Mouse (Mus musculus): Measurements from ENCODE around the gene Mgat4d. TPM values are rescaled to one million over a fixed set of nuclear protein-coding genes. Genes with fewer than 3 reads are reported as not detected.

Gene Mgat4d
- polyA plus RNA-seq, 1 experiment from 2014 or later: not detected

DNA sequence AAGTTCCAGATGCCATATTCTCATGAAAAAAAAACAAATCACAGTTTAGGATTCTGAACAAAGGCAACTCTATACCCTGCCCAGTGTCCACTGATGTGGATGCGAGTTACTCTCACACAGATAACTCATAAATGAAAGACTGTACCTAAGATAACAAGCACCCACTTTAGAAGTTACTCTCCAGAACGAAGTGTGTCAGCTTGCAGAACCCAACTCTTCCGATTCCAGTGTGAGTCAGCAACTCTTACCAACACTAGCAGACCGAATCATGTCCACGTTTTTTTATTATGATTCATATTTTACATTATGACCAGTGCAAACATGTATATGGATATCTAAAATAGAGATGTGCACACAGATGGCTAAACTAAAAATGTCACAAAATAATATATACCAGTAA is 20.4 kb upstream of the Mgat4d start:
- DNase-seq (ENCODE audit: low spot score) (no peak), ATAC-seq (ENCODE audit: low FRiP score) (no peak)
- H3K4me2 ChIP-seq (replicated peaks; ENCODE audit: low read depth, low read length): no peak overlapping the region
- no peak overlapping the region for H3K4me3 ChIP-seq (ENCODE audit: low read depth, low read length)
- H3K27ac ChIP-seq (ENCODE audit: low read depth, low read length): no peak overlapping the region
- H3K9me3 ChIP-seq (ENCODE audit: control insufficient read depth, low read length): no peaks in the 10 kb centered on the region
- WGBS: 90% methylated on average over 5 of the region's 5 CpGs
- H3K9ac ChIP-seq (ENCODE audit: low read depth, low read length): no peak overlapping the region
- no peaks in the 10 kb centered on the region for H3K27me3 ChIP-seq (ENCODE audit: control insufficient read depth, insufficient read depth, low read length)
- H3K4me1 ChIP-seq (replicated peaks; ENCODE audit: control insufficient read depth, insufficient read depth, low read length): no peaks in the 10 kb centered on the region
- no peaks in the 10 kb centered on the region for H3K36me3 ChIP-seq (ENCODE audit: control insufficient read depth, insufficient read depth, low read length)

DNA sequence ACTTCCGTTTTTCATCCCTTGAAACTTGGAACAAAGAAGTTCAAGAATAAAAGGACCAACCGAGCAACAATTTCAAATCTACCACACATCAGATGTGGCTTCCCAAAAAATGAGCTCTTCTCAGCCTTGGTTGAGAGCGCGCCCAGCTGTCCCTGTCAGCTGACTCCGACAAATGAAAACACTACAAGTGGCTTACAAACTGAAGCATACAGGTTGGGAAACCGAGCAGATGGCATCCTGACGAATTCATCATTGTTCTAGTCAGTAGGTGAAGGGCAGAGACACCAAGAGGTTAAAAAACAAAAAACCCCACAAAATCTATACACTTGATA is 16.7 kb upstream of the Mgat4d start:
- ATAC-seq (ENCODE audit: low FRiP score) (peak; percentile 11; the same call in 1 of the 2 replicates), DNase-seq (ENCODE audit: low spot score) (peak; percentile 56)
- H3K27me3 ChIP-seq (ENCODE audit: control insufficient read depth, insufficient read depth, low read length): no peaks in the 10 kb centered on the region
- no peaks in the 10 kb centered on the region for H3K4me1 ChIP-seq (replicated peaks; ENCODE audit: control insufficient read depth, insufficient read depth, low read length)
- no peaks in the 10 kb centered on the region for H3K9me3 ChIP-seq (ENCODE audit: control insufficient read depth, low read length)
- peak overlapping the region; percentile 64 for H3K4me3 ChIP-seq (ENCODE audit: low read depth, low read length)
- H3K36me3 ChIP-seq (ENCODE audit: control insufficient read depth, insufficient read depth, low read length): no peaks in the 10 kb centered on the region
- peak overlapping the region; percentile 8; the same call in 1 of the 2 replicates for H3K27ac ChIP-seq (ENCODE audit: low read depth, low read length)
- H3K9ac ChIP-seq (ENCODE audit: low read depth, low read length): peak overlapping the region; percentile 81
- WGBS: 12% methylated on average over 7 of the region's 7 CpGs
- H3K4me2 ChIP-seq (replicated peaks; ENCODE audit: low read depth, low read length): peak overlapping the region; percentile 65

DNA sequence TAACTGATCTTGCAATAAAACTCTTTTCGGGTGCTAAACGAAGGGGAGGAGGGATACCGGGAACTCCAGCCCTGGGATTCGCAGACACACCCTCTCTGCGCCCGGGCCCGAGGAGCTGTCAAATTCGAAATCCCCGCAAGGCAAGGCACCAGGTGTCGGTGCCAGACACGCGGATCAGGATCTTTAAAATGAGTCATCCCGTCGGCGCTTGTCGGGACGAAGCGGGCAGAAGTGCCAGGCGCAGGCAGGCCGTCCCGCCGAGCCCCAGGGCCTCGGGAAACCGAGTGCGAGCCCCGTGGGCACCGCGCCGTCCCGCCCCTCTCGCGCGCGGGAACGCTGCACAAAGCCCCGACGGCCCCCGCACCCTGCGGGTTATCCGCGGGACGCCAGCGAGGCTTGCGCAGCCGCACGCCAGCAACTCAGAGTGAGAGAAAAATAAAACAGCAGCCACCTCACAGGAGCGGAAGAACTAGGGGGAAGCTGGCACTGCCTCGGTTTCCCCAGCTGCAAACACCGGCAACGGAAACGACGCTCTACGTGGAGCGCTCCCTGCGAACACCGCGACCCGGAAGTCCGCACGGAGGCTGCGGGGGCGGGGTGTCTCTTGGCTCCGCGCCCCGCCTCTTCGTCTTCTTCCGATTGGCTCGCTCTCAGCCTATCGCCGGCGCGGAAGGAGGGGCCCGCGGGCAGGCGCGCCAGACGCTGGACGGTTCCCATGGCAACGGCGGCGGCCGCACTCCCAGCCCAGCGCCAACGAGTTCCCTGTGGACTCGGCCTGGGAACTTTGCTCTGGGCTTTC is 16.2 kb upstream of the Mgat4d start, which contains the start of gene Elmod2:
TSS of gene Elmod2 (minus strand) at position 588 of the 799 bp plus-strand sequence.
- ATAC-seq (ENCODE audit: low FRiP score) (peak; percentile 99), DNase-seq (ENCODE audit: low spot score) (peak; percentile 99)
- 2% methylated on average over 71 of the region's 85 CpGs for WGBS
- Histone ChIP-seq H3K9ac (ENCODE audit: low read depth, low read length) (peak within 1 kb of the TSS; percentile 81), H3K27me3 (ENCODE audit: control insufficient read depth, insufficient read depth, low read length) (no peaks in the 10 kb centered on the region), H3K36me3 (ENCODE audit: control insufficient read depth, insufficient read depth, low read length) (no peaks in the 10 kb centered on the region), H3K4me3 (ENCODE audit: low read depth, low read length) (peak within 1 kb of the TSS; percentile 64), H3K4me1 (replicated peaks; ENCODE audit: control insufficient read depth, insufficient read depth, low read length) (no peaks in the 10 kb centered on the region), H3K9me3 (ENCODE audit: control insufficient read depth, low read length) (no peaks in the 10 kb centered on the region), H3K27ac (ENCODE audit: low read depth, low read length) (peak within 1 kb of the TSS; percentile 8; the same call in 1 of the 2 replicates), H3K4me2 (replicated peaks; ENCODE audit: low read depth, low read length) (peak within 1 kb of the TSS; percentile 65)

DNA sequence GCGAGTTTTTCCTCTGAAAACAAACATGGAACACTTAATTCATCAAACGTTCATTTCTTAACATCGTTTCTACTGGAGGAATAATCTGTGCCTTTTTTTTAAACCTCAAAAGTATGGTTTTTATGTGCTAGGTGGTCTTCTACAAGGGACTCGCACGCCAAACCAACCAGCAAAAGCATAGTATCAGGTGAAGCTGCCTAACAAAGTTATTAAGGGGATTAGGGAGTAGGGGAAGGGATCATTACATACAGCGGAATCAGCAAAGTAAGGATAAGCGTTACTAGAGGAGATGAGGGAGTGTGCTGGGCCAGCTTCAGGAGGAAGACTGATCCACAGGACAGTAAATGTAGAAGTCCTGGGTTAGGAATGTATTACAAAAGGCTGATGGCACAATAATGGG is 15.4 kb upstream of the Mgat4d start:
- Histone ChIP-seq H3K9ac (ENCODE audit: low read depth, low read length) (no peak overlapping the region), H3K27ac (ENCODE audit: low read depth, low read length) (no peak overlapping the region), H3K4me2 (replicated peaks; ENCODE audit: low read depth, low read length) (peak overlapping the region; percentile 42), H3K9me3 (ENCODE audit: control insufficient read depth, low read length) (no peaks in the 10 kb centered on the region), H3K4me1 (replicated peaks; ENCODE audit: control insufficient read depth, insufficient read depth, low read length) (no peaks in the 10 kb centered on the region), H3K27me3 (ENCODE audit: control insufficient read depth, insufficient read depth, low read length) (no peaks in the 10 kb centered on the region), H3K4me3 (ENCODE audit: low read depth, low read length) (peak overlapping the region; percentile 64), H3K36me3 (ENCODE audit: control insufficient read depth, insufficient read depth, low read length) (no peaks in the 10 kb centered on the region)
- WGBS: 15% methylated on average over 7 of the region's 7 CpGs
- DNase-seq (ENCODE audit: low spot score): no peak
- peak; percentile 13; the same call in 1 of the 2 replicates for ATAC-seq (ENCODE audit: low FRiP score)

DNA sequence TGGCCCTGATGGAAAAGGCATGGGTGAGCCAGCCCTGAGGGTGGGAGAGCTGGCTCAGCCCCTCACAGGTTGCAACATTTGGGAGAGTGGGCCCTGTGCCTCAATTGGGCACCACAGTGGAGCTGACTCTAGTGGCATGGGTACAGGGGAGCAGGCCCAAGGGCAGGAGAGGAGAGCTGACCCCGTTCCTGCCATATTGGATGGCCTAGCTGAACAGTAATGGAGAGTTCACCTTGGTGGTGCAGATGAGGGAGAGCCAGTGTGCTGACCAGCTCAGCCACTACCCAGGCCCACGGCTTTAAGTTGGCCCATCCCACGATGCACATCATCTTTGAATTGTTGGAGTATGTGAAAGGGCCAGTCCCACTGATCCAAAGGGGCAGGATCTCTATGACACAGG is 6.2 kb upstream of the Mgat4d start:
- Histone ChIP-seq H3K4me1 (replicated peaks; ENCODE audit: control insufficient read depth, insufficient read depth, low read length) (no peaks in the 10 kb centered on the region), H3K9me3 (ENCODE audit: control insufficient read depth, low read length) (no peaks in the 10 kb centered on the region), H3K9ac (ENCODE audit: low read depth, low read length) (no peak overlapping the region), H3K36me3 (ENCODE audit: control insufficient read depth, insufficient read depth, low read length) (no peaks in the 10 kb centered on the region), H3K27me3 (ENCODE audit: control insufficient read depth, insufficient read depth, low read length) (no peaks in the 10 kb centered on the region), H3K4me2 (replicated peaks; ENCODE audit: low read depth, low read length) (no peak overlapping the region), H3K27ac (ENCODE audit: low read depth, low read length) (no peak overlapping the region), H3K4me3 (ENCODE audit: low read depth, low read length) (no peak overlapping the region)
- no peak for ATAC-seq (ENCODE audit: low FRiP score)
- DNase-seq (ENCODE audit: low spot score): no peak
- 83% methylated on average over 3 of the region's 3 CpGs for WGBS

DNA sequence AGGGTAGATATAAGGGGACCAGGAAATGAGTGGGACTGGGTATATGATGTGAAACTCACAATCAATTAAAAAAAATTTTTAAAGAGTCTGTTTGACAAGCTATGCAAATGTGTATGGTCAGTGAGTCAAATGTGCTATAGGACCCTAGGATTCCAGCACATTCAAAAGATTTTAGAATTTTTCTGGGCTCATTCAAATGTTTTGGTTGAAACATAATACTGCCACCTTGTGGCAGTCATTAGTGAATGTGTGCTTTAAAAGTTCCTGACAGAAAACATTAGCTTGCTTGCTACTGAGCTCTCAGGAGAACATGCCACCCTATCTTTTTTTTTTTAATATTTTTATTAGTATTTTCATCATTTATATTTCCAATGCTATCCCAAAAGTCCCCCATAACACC is 5.6 kb upstream of the Mgat4d start:
- H3K4me3 ChIP-seq (ENCODE audit: low read depth, low read length): no peak overlapping the region
- H3K27me3 ChIP-seq (ENCODE audit: control insufficient read depth, insufficient read depth, low read length): no peaks in the 10 kb centered on the region
- no peak overlapping the region for H3K27ac ChIP-seq (ENCODE audit: low read depth, low read length)
- no peaks in the 10 kb centered on the region for H3K36me3 ChIP-seq (ENCODE audit: control insufficient read depth, insufficient read depth, low read length)
- DNase-seq (ENCODE audit: low spot score): peak; percentile 37
- H3K9me3 ChIP-seq (ENCODE audit: control insufficient read depth, low read length): no peaks in the 10 kb centered on the region
- H3K4me1 ChIP-seq (replicated peaks; ENCODE audit: control insufficient read depth, insufficient read depth, low read length): no peaks in the 10 kb centered on the region
- ATAC-seq (ENCODE audit: low FRiP score): no peak
- H3K9ac ChIP-seq (ENCODE audit: low read depth, low read length): no peak overlapping the region
- no peak overlapping the region for H3K4me2 ChIP-seq (replicated peaks; ENCODE audit: low read depth, low read length)

DNA sequence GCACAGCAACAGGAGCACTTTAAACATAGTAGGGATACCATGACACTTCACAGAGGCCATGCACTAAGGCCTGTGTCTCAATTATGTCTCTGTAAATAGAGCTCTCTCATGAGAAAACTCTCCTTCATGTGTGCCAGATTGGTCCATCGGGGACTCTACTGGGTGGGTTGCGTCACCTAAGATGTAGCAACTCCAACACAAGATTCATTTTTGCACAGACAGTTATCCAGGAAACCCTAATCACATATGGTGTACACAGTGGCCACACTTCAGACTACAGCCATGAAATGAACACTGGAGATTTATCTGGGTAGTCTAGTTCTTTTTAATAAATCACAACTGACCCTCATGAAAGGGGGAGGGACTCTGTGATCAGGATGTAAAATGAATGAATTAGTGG is 3.0 kb downstream of the Mgat4d start:
- Histone ChIP-seq H3K4me2 (replicated peaks; ENCODE audit: low read depth, low read length) (no peak overlapping the region), H3K27me3 (ENCODE audit: control insufficient read depth, insufficient read depth, low read length) (no peaks in the 10 kb centered on the region), H3K27ac (ENCODE audit: low read depth, low read length) (no peak overlapping the region), H3K4me1 (replicated peaks; ENCODE audit: control insufficient read depth, insufficient read depth, low read length) (no peaks in the 10 kb centered on the region), H3K9ac (ENCODE audit: low read depth, low read length) (no peak overlapping the region), H3K4me3 (ENCODE audit: low read depth, low read length) (no peak overlapping the region), H3K9me3 (ENCODE audit: control insufficient read depth, low read length) (no peaks in the 10 kb centered on the region), H3K36me3 (ENCODE audit: control insufficient read depth, insufficient read depth, low read length) (no peaks in the 10 kb centered on the region)
- no peak for ATAC-seq (ENCODE audit: low FRiP score)
- WGBS: 87% methylated on average over 2 of the region's 2 CpGs
- no peak for DNase-seq (ENCODE audit: low spot score)

DNA sequence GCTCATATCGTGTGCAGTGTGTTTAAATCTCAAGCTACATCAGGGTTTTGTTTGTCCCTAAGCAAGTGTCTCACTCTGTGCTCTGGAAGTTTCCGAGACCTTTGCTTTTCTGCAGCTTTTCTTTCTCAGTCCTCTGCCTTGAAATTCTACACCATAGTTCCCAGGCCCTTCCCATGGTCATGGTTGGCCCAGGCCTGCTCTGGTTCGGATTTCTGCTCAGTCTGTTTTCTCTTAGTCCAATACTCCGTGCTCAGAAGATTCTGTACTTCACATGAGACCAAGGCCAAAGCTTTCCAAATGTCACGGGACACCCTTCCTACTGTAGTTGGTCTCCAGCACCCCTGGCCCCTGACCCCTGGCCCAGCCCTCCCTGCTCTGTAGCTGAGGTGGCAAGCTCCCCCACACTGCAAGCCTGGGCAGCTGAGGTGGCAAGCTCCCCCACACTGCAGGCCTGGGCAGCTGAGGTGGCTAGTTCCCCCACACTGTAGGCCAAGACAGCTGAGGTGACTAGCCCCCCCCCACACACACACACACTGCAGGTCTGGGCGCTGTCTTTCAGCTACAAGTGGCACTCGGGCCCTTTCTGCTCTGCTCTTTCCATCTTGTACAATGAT is 15.0 kb downstream of the Mgat4d start:
- H3K9me3 ChIP-seq (ENCODE audit: control insufficient read depth, low read length): no peaks in the 10 kb centered on the region
- DNase-seq (ENCODE audit: low spot score) (no peak), ATAC-seq (ENCODE audit: low FRiP score) (no peak)
- H3K4me2 ChIP-seq (replicated peaks; ENCODE audit: low read depth, low read length): no peak overlapping the region
- H3K27ac ChIP-seq (ENCODE audit: low read depth, low read length): no peak overlapping the region
- no peak overlapping the region for H3K4me3 ChIP-seq (ENCODE audit: low read depth, low read length)
- no peaks in the 10 kb centered on the region for H3K36me3 ChIP-seq (ENCODE audit: control insufficient read depth, insufficient read depth, low read length)
- WGBS: 60% methylated on average over 7 of the region's 7 CpGs
- H3K9ac ChIP-seq (ENCODE audit: low read depth, low read length): no peak overlapping the region
- no peaks in the 10 kb centered on the region for H3K4me1 ChIP-seq (replicated peaks; ENCODE audit: control insufficient read depth, insufficient read depth, low read length)
- no peaks in the 10 kb centered on the region for H3K27me3 ChIP-seq (ENCODE audit: control insufficient read depth, insufficient read depth, low read length)

DNA sequence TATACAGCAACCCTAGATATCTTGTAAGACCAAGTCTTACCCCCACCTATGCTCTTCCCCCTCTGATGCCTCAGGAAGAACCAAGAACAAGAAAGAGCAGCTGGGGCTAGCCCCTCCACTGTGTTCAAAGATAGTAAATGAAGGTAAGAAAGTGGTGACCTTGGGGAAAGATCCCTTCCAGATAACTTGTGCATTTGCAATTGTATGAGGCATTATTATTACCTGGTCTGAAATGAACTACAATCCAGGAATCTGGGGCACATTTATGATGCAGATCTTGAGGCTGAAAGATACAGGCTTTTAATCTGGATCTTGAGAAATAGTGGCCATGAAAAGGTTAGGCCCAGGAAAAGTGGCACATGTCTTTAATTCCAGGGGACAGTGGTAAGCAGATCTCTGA is 29.0 kb downstream of the Mgat4d start:
- H3K4me3 ChIP-seq (ENCODE audit: low read depth, low read length): no peak overlapping the region
- no peak for ATAC-seq (ENCODE audit: low FRiP score)
- no peak for DNase-seq (ENCODE audit: low spot score)

More for the DNA sequence above, 29.0 kb downstream of the Mgat4d start:
- Histone ChIP-seq H3K4me2 (replicated peaks; ENCODE audit: low read depth, low read length) (no peak overlapping the region), H3K27me3 (ENCODE audit: control insufficient read depth, insufficient read depth, low read length) (no peaks in the 10 kb centered on the region), H3K4me1 (replicated peaks; ENCODE audit: control insufficient read depth, insufficient read depth, low read length) (no peaks in the 10 kb centered on the region), H3K9me3 (ENCODE audit: control insufficient read depth, low read length) (no peaks in the 10 kb centered on the region), H3K27ac (ENCODE audit: low read depth, low read length) (no peak overlapping the region), H3K36me3 (ENCODE audit: control insufficient read depth, insufficient read depth, low read length) (no peaks in the 10 kb centered on the region), H3K9ac (ENCODE audit: low read depth, low read length) (no peak overlapping the region)
